Mouse (Mus musculus): ENCODE results near the gene Plekha5. TPM values are rescaled to one million over a fixed set of nuclear protein-coding genes. Genes with fewer than 3 reads are reported as not detected.

Plekha5 gene
- polyA plus RNA-seq, 1 experiment from 2014 or later = 54.2 TPM

DNA sequence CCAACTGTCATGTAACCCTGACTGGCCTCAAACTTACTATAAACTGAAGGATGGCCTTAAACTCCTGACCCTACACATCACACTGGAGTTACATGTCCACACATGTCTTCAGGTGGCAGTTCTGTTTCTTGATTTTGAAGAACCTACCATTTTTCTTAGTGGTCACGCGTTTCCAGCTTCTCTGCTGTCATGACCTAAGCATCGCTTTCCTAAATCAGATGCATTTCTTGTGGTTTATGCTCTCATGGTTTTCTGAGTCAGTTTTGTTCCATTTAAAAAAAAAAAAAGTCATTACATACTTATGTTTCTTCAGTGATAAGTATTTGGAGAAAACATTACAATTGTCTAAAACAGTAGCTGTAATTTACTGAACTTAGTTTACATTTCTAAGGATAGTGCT, 118.1 kb downstream of the Plekha5 start:
- Histone ChIP-seq H3K4me1 (no peaks in the 10 kb centered on the region; the same call in 1 of the 2 replicates), H3K27ac (no peak overlapping the region), H3K36me3 (peaks cover 55% of the 10 kb centered on the region), H3K27me3 (no peaks in the 10 kb centered on the region), H3K9me3 (no peaks in the 10 kb centered on the region), H3K4me2 (replicated peaks) (no peak overlapping the region), H3K4me3 (no peak overlapping the region), H3K9ac (no peak overlapping the region)
- no peak for ATAC-seq (ENCODE audit: insufficient number of reproducible peaks, insufficient read depth, low FRiP score, low TSS enrichment)
- WGBS = 92% methylated on average over 3 of the region's 3 CpGs

DNA sequence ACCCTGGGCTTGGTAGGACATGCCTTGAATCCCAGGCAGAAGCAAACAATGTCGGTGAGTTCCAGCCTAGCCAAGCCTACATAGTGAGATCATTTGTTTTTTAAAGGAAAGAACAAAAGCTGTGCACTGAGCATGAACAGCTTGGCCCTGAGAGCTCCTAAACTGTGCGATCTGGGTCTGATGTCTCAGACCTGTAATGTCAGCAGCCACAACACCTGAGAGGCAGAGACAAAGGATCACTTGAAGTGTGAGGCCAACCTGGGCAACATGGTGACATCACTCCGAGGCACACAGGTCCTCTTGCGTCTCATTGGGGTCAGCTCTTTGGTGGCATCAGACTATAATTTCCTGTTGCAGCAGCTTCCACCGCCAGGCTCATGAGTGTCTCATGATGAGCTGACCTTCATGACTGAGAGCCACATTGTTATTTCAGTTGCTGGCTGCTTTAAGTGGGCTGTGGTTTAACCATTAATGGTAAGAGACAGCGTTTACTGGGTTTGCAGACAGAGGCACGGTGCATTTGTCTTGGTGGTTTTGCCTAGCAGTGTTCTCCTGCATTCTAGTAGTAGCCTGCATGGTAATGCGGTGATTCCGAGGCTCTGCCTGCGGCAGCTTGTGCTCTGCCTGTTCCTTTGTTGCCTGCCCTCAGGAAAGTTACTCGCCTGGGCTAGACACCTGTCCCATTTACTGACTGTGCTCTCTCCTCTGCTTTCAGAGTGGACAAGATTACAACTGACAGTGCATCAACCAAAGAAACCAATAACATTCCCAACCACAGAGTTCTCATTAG, 119.3 kb downstream of the Plekha5 start:
- H3K27me3 ChIP-seq = no peaks in the 10 kb centered on the region
- peaks cover 46% of the 10 kb centered on the region for H3K36me3 ChIP-seq
- ATAC-seq (ENCODE audit: insufficient number of reproducible peaks, insufficient read depth, low FRiP score, low TSS enrichment) = no peak
- H3K4me3 ChIP-seq = no peak overlapping the region
- H3K4me1 ChIP-seq = peaks cover 6% of the 10 kb centered on the region; the same call in 1 of the 2 replicates
- 81% methylated on average over 11 of the region's 11 CpGs for WGBS
- H3K4me2 ChIP-seq (replicated peaks) = no peak overlapping the region
- no peak overlapping the region for H3K9ac ChIP-seq
- no peak overlapping the region for H3K27ac ChIP-seq
- H3K9me3 ChIP-seq = no peaks in the 10 kb centered on the region

GRCm38 (mm10) chr6:140546095-140546494, 122.2 kb downstream of the Plekha5 start:
- ATAC-seq (ENCODE audit: insufficient number of reproducible peaks, insufficient read depth, low FRiP score, low TSS enrichment) = no peak
- H3K36me3 ChIP-seq = peaks cover 39% of the 10 kb centered on the region
- H3K9me3 ChIP-seq = no peaks in the 10 kb centered on the region
- H3K27me3 ChIP-seq = no peaks in the 10 kb centered on the region
- peaks cover 7% of the 10 kb centered on the region; the same call in 1 of the 2 replicates for H3K4me1 ChIP-seq
- no peak overlapping the region for H3K4me2 ChIP-seq (replicated peaks)
- no peak overlapping the region for H3K4me3 ChIP-seq
- WGBS = 79% methylated on average over 8 of the region's 8 CpGs
- H3K27ac ChIP-seq = no peak overlapping the region
- no peak overlapping the region for H3K9ac ChIP-seq

GRCm38 (mm10) chr6:140546648-140547201, 122.9 kb downstream of the Plekha5 start:
- Histone ChIP-seq H3K36me3 (peaks cover 43% of the 10 kb centered on the region), H3K9me3 (no peaks in the 10 kb centered on the region), H3K27ac (no peak overlapping the region), H3K4me3 (no peak overlapping the region), H3K4me2 (replicated peaks) (no peak overlapping the region), H3K9ac (no peak overlapping the region), H3K4me1 (peaks cover 7% of the 10 kb centered on the region; the same call in 1 of the 2 replicates), H3K27me3 (no peaks in the 10 kb centered on the region)
- ATAC-seq (ENCODE audit: insufficient number of reproducible peaks, insufficient read depth, low FRiP score, low TSS enrichment) = no peak
- 51% methylated on average over 12 of the region's 12 CpGs for WGBS

- no peak for ATAC-seq (ENCODE audit: insufficient number of reproducible peaks, insufficient read depth, low FRiP score, low TSS enrichment)
- Histone ChIP-seq H3K4me2 (replicated peaks) (no peak overlapping the region), H3K27ac (no peak overlapping the region), H3K36me3 (peaks cover 48% of the 10 kb centered on the region), H3K9me3 (no peaks in the 10 kb centered on the region), H3K27me3 (no peaks in the 10 kb centered on the region), H3K9ac (no peak overlapping the region), H3K4me1 (peaks cover 7% of the 10 kb centered on the region; the same call in 1 of the 2 replicates), H3K4me3 (no peak overlapping the region)
- WGBS = 65% methylated on average over 11 of the region's 11 CpGs
Measured at GRCm38 (mm10) chr6:140547203-140547944, 123.5 kb downstream of the Plekha5 start.

- Histone ChIP-seq H3K4me3 (no peak overlapping the region), H3K9me3 (no peaks in the 10 kb centered on the region), H3K27ac (no peak overlapping the region), H3K27me3 (no peaks in the 10 kb centered on the region), H3K9ac (no peak overlapping the region), H3K4me1 (peaks cover 7% of the 10 kb centered on the region; the same call in 1 of the 2 replicates), H3K36me3 (peaks cover 50% of the 10 kb centered on the region), H3K4me2 (replicated peaks) (no peak overlapping the region)
- 59% methylated on average over 5 of the region's 5 CpGs for WGBS
- no peak for ATAC-seq (ENCODE audit: insufficient number of reproducible peaks, insufficient read depth, low FRiP score, low TSS enrichment)
Measured at GRCm38 (mm10) chr6:140548082-140548769, 124.4 kb downstream of the Plekha5 start.

DNA sequence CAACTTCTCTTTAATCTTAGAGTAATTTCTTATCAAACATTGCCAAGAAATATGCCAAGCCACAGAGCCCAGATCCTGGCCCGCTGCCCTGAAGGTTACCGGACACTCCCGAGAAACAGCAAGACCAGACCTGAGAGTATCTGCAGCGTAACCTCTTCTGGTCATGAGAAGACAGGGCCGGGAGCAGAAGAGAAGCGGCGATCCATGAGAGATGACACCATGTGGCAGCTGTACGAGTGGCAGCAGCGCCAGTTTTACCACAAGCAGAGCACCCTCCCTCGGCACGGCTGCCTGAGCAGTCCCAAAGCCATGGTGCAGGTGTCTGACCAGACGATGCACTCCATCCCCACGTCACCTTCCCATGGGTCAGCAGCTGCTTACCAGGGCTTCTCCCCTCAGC, 126.9 kb downstream of the Plekha5 start:
- WGBS = 91% methylated on average over 13 of the region's 13 CpGs
- no peak overlapping the region for H3K9ac ChIP-seq
- no peak for ATAC-seq (ENCODE audit: insufficient number of reproducible peaks, insufficient read depth, low FRiP score, low TSS enrichment)
- H3K27me3 ChIP-seq = no peaks in the 10 kb centered on the region
- no peak overlapping the region for H3K27ac ChIP-seq
- no peak overlapping the region for H3K4me2 ChIP-seq (replicated peaks)
- no peak overlapping the region for H3K4me3 ChIP-seq
- H3K9me3 ChIP-seq = no peaks in the 10 kb centered on the region
- H3K36me3 ChIP-seq = peaks cover 38% of the 10 kb centered on the region
- H3K4me1 ChIP-seq = peaks cover 7% of the 10 kb centered on the region; the same call in 1 of the 2 replicates

GRCm38 (mm10) chr6:140554261-140554660, 130.4 kb downstream of the Plekha5 start:
- no peak for ATAC-seq (ENCODE audit: insufficient number of reproducible peaks, insufficient read depth, low FRiP score, low TSS enrichment)
- Histone ChIP-seq H3K4me3 (no peak overlapping the region), H3K4me1 (no peaks in the 10 kb centered on the region), H3K27me3 (no peaks in the 10 kb centered on the region), H3K27ac (no peak overlapping the region), H3K36me3 (peaks cover 34% of the 10 kb centered on the region), H3K9me3 (no peaks in the 10 kb centered on the region), H3K4me2 (replicated peaks) (no peak overlapping the region), H3K9ac (no peak overlapping the region)
- 58% methylated on average over 4 of the region's 4 CpGs for WGBS

GRCm38 (mm10) chr6:140559411-140559810, 135.6 kb downstream of the Plekha5 start:
- Histone ChIP-seq H3K27me3 (no peaks in the 10 kb centered on the region), H3K27ac (no peak overlapping the region), H3K4me3 (no peak overlapping the region), H3K4me1 (no peaks in the 10 kb centered on the region), H3K9me3 (no peaks in the 10 kb centered on the region), H3K36me3 (peaks cover 13% of the 10 kb centered on the region; the same call in 1 of the 2 replicates), H3K9ac (no peak overlapping the region), H3K4me2 (replicated peaks) (no peak overlapping the region)
- no peak for ATAC-seq (ENCODE audit: insufficient number of reproducible peaks, insufficient read depth, low FRiP score, low TSS enrichment)
- WGBS = 88% methylated on average over 6 of the region's 6 CpGs

DNA sequence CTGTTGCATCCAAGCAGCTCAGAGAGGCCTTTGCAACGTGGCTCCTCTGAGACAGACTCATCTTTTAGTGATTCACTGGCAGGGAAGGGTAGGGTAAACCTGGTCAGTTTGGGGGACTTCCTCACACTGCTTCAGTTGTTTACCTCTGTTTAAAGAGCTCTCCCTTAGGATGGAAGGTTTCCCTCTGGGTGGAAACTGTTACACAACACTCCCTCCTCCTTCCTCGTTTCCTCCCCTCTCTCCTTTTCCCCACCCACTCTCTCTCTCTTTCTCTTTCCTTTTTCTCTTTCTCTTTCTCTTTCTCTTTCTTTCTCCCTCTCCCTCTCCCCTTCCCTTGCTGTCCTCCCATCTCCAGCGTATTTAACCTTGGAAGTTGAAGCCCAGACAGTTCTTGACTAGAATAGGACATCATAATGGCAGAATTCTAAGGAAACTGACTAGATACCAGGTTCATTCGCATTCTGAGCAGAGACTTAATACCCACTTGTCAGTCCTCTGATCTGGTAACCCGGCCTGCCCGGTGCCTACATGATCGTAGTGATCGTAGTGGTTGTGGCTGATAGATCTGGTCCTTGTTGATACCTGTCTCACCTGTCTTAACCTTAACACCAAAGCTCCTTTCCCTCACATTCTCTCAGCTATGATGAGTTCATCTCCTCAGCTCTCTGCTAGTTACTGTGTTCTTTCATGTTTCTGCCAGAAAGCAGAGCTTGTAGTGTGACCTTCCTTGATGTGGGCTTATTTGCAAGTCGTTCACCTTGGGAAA, 137.5 kb downstream of the Plekha5 start:
- Histone ChIP-seq H3K27me3 (no peaks in the 10 kb centered on the region), H3K4me2 (replicated peaks) (no peak overlapping the region), H3K27ac (no peak overlapping the region), H3K4me1 (no peaks in the 10 kb centered on the region), H3K9ac (no peak overlapping the region), H3K9me3 (no peaks in the 10 kb centered on the region), H3K36me3 (peaks cover 17% of the 10 kb centered on the region), H3K4me3 (no peak overlapping the region)
- WGBS = 87% methylated on average over 9 of the region's 9 CpGs
- no peak for ATAC-seq (ENCODE audit: insufficient number of reproducible peaks, insufficient read depth, low FRiP score, low TSS enrichment)
